Mouse (Mus musculus) ovary, adult 10 weeks (tissue): Measurements from ENCODE around the gene Ccm2l. TPM values are rescaled to one million over a fixed set of nuclear protein-coding genes. Genes with fewer than 3 reads are reported as not detected.

Experiments used
- polyA plus RNA-seq: library from polyadenylated mRNA; stranded (reverse); fragments of 350-450 nt; fragmentation: Illumina TruSeq; extraction: RNeasy Lipid Tissue Mini Kit (QIAGEN cat#74804); gene quantifications from one replicate; pipeline ENCODE4 v1.2.3, GENCODE M21; 2014

Gene Ccm2l
- 0.54 TPM for polyA plus RNA-seq

GRCm38 (mm10) chr2:153065747-153066508, at the start of gene Ccm2l:
Gene Ccm2l, plus strand, starts transcription at chr2:153065955.

GRCm38 (mm10) chr2:153031126-153032082, 34.4 kb upstream of the Ccm2l start, which contains the start of gene Xkr7:
Gene Xkr7, plus strand, starts transcription at chr2:153031852.

GRCm38 (mm10) chr2:153108313-153109264, 42.8 kb downstream of the Ccm2l start, which contains the start of gene Hck:
Gene Hck, plus strand, starts transcription at chr2:153108468.

Other genes starting within 250 kb of the Ccm2l start
- gene Bcl2l1, start 234.2 kb upstream of the Ccm2l start, polyA plus RNA-seq, result 28.0 TPM
- gene Tpx2, start 218.0 kb upstream of the Ccm2l start, polyA plus RNA-seq, result 63.9 TPM
- gene Mylk2, start 154.6 kb upstream of the Ccm2l start, polyA plus RNA-seq, result not detected
- not detected for gene Foxs1, start 132.7 kb upstream of the Ccm2l start, polyA plus RNA-seq
- gene Dusp15, start 114.3 kb upstream of the Ccm2l start, polyA plus RNA-seq, result not detected
- not detected for gene Ttll9, start 103.5 kb upstream of the Ccm2l start, polyA plus RNA-seq
- 63.4 TPM for gene Pdrg1, start 50.5 kb upstream of the Ccm2l start, polyA plus RNA-seq
- gene Xkr7, start 34.1 kb upstream of the Ccm2l start, polyA plus RNA-seq, result not detected
- not detected for gene Hck, start 42.5 kb downstream of the Ccm2l start, polyA plus RNA-seq
- 33.0 TPM for gene Tm9sf4, start 95.3 kb downstream of the Ccm2l start, polyA plus RNA-seq
- 3.8 TPM for gene Tspyl3, start 159.5 kb downstream of the Ccm2l start, polyA plus RNA-seq
- 15.2 TPM for gene Plagl2, start 175.5 kb downstream of the Ccm2l start, polyA plus RNA-seq
- gene Pofut1, start 175.6 kb downstream of the Ccm2l start, polyA plus RNA-seq, result 22.4 TPM
- 17.8 TPM for gene Kif3b, start 225.5 kb downstream of the Ccm2l start, polyA plus RNA-seq